Mouse (Mus musculus): ENCODE results near the gene Slc37a1. TPM values are rescaled to one million over a fixed set of nuclear protein-coding genes. Genes with fewer than 3 reads are reported as not detected.
A peak's percentile ranks its signal among the peaks of the same experiment; 100 is the strongest.

Slc37a1 gene
- polyA plus RNA-seq, 1 experiment, result not detected

- Histone ChIP-seq H3K4me3 (ENCODE audit: insufficient read depth, low read depth, low read length) (no peak overlapping the region), H3K27ac (ENCODE audit: insufficient read depth, low read depth, low read length) (peak overlapping the region; percentile 12; the same call in 1 of the 2 replicates), H3K4me1 (ENCODE audit: control insufficient read depth, insufficient read depth, low read length) (peaks cover 21% of the 10 kb centered on the region)
- TF ChIP-seq CTCF (IDR thresholded peaks at IDR 0.05; ENCODE audit: insufficient read depth, low read depth, low read length) (peak; percentile 55; the same call in 1 of the 2 replicates), POLR2A (IDR thresholded peaks at IDR 0.05; ENCODE audit: insufficient read depth, low read depth, low read length) (no peak)
- WGBS, result 78% methylated on average over 13 of the region's 13 CpGs
Measured at GRCm38 (mm10) chr17:31325451-31326219, 39.0 kb downstream of the Slc37a1 start.

- Histone ChIP-seq H3K27ac (ENCODE audit: insufficient read depth, low read depth, low read length) (peak overlapping the region; percentile 50; the same call in 1 of the 2 replicates), H3K4me1 (ENCODE audit: control insufficient read depth, insufficient read depth, low read length) (peaks cover 17% of the 10 kb centered on the region), H3K4me3 (ENCODE audit: insufficient read depth, low read depth, low read length) (no peak overlapping the region)
- no peak for TF ChIP-seq POLR2A (IDR thresholded peaks at IDR 0.05; ENCODE audit: insufficient read depth, low read depth, low read length)
- no peak for TF ChIP-seq CTCF (IDR thresholded peaks at IDR 0.05; ENCODE audit: insufficient read depth, low read depth, low read length)
- 36% methylated on average over 9 of the region's 9 CpGs for WGBS
Measured at GRCm38 (mm10) chr17:31326220-31326852, 39.7 kb downstream of the Slc37a1 start.

GRCm38 (mm10) chr17:31328466-31328865 is 41.9 kb downstream of the Slc37a1 start:
- Histone ChIP-seq H3K4me1 (ENCODE audit: control insufficient read depth, insufficient read depth, low read length) (peaks cover 13% of the 10 kb centered on the region), H3K4me3 (ENCODE audit: insufficient read depth, low read depth, low read length) (no peak overlapping the region), H3K27ac (ENCODE audit: insufficient read depth, low read depth, low read length) (no peak overlapping the region)
- TF ChIP-seq POLR2A (IDR thresholded peaks at IDR 0.05; ENCODE audit: insufficient read depth, low read depth, low read length), result no peak
- TF ChIP-seq CTCF (IDR thresholded peaks at IDR 0.05; ENCODE audit: insufficient read depth, low read depth, low read length), result no peak
- WGBS, result 87% methylated on average over 4 of the region's 4 CpGs

DNA sequence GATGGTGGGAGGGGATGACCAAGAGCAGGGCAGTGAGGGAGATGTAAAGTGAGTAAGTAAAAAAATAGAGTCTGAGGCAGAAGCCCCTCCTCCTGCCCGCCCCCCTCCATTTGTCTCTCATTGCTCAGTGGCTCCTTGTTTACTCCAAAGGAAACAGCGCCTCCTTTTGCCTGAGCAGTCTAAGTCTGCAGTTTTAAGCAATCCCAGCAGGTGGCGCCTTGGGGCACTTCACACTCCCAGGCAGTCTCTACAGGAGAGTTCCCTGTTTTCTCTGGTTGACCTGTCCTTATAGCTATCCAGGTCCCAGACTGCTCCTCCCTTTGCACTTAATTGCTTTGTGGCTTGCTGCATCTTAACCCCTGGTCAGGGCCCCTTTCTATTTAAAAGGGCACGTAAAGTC is 44.0 kb downstream of the Slc37a1 start:
- WGBS, result 55% methylated on average over 4 of the region's 4 CpGs
- Histone ChIP-seq H3K27ac (ENCODE audit: insufficient read depth, low read depth, low read length) (no peak overlapping the region), H3K4me1 (ENCODE audit: control insufficient read depth, insufficient read depth, low read length) (peaks cover 10% of the 10 kb centered on the region), H3K4me3 (ENCODE audit: insufficient read depth, low read depth, low read length) (no peak overlapping the region)
- TF ChIP-seq POLR2A (IDR thresholded peaks at IDR 0.05; ENCODE audit: insufficient read depth, low read depth, low read length), result no peak
- peak; percentile 66 for TF ChIP-seq CTCF (IDR thresholded peaks at IDR 0.05; ENCODE audit: insufficient read depth, low read depth, low read length)

DNA sequence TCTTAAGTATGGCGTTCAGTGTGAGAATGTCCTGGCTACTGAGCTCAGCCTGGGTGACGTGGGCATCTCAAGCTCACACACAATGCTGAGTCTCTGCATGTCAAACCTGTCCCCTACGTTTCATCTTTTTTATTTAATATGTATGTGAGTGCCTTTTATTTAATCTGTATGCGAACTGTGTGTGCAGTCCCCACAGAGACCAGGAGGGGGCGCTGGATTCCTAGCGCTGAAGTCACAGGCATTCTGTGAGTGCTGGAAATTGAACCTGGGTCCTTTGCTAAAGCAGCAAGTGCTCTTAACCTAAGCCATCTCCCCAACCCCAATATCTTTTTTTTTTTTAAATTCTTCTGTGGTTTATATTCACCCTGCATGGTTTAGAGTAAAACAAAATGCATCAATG is 44.7 kb downstream of the Slc37a1 start:
- 93% methylated on average over 6 of the region's 6 CpGs for WGBS
- no peak for TF ChIP-seq POLR2A (IDR thresholded peaks at IDR 0.05; ENCODE audit: insufficient read depth, low read depth, low read length)
- TF ChIP-seq CTCF (IDR thresholded peaks at IDR 0.05; ENCODE audit: insufficient read depth, low read depth, low read length), result no peak
- Histone ChIP-seq H3K4me1 (ENCODE audit: control insufficient read depth, insufficient read depth, low read length) (peaks cover 6% of the 10 kb centered on the region), H3K4me3 (ENCODE audit: insufficient read depth, low read depth, low read length) (no peak overlapping the region), H3K27ac (ENCODE audit: insufficient read depth, low read depth, low read length) (no peak overlapping the region)

GRCm38 (mm10) chr17:31331920-31332319 is 45.3 kb downstream of the Slc37a1 start:
- peaks cover under 1% of the 10 kb centered on the region; the same call in 1 of the 2 replicates for H3K4me1 ChIP-seq (ENCODE audit: control insufficient read depth, insufficient read depth, low read length)
- no peak overlapping the region for H3K27ac ChIP-seq (ENCODE audit: insufficient read depth, low read depth, low read length)
- no peak overlapping the region for H3K4me3 ChIP-seq (ENCODE audit: insufficient read depth, low read depth, low read length)
- TF ChIP-seq CTCF (IDR thresholded peaks at IDR 0.05; ENCODE audit: insufficient read depth, low read depth, low read length) (no peak), POLR2A (IDR thresholded peaks at IDR 0.05; ENCODE audit: insufficient read depth, low read depth, low read length) (no peak)
- 66% methylated on average over 3 of the region's 3 CpGs for WGBS

DNA sequence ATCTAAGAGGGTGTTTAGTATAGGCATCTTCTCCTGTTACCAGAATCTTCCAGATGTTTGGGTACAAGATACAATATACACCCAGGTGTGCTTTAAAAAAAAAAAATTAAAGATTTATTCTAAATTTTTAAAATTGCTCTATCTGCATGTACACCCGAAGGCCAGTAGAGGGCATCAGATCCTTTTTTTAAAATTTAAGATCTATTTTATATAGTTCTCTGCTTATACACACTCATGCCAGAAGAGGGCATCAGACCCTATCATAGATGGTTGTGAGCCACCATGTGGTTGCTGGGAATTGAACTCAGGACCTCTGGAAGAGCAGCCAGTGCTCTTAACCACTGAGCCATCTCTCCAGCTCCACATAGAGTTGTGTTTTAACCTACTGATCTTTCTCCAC is 45.7 kb downstream of the Slc37a1 start:
- Histone ChIP-seq H3K4me3 (ENCODE audit: insufficient read depth, low read depth, low read length) (no peak overlapping the region), H3K27ac (ENCODE audit: insufficient read depth, low read depth, low read length) (no peak overlapping the region), H3K4me1 (ENCODE audit: control insufficient read depth, insufficient read depth, low read length) (no peaks in the 10 kb centered on the region)
- TF ChIP-seq CTCF (IDR thresholded peaks at IDR 0.05; ENCODE audit: insufficient read depth, low read depth, low read length) (no peak), POLR2A (IDR thresholded peaks at IDR 0.05; ENCODE audit: insufficient read depth, low read depth, low read length) (no peak)
- WGBS, result 45% methylated on average over 1 of the region's 1 CpGs

GRCm38 (mm10) chr17:31334509-31335260 is 48.1 kb downstream of the Slc37a1 start:
- Histone ChIP-seq H3K4me3 (ENCODE audit: insufficient read depth, low read depth, low read length) (no peak overlapping the region), H3K4me1 (ENCODE audit: control insufficient read depth, insufficient read depth, low read length) (no peaks in the 10 kb centered on the region), H3K27ac (ENCODE audit: insufficient read depth, low read depth, low read length) (no peak overlapping the region)
- TF ChIP-seq CTCF (IDR thresholded peaks at IDR 0.05; ENCODE audit: insufficient read depth, low read depth, low read length), result no peak
- TF ChIP-seq POLR2A (IDR thresholded peaks at IDR 0.05; ENCODE audit: insufficient read depth, low read depth, low read length), result no peak
- 90% methylated on average over 11 of the region's 11 CpGs for whole genome bisulfite sequencing
